Mouse (Mus musculus) ES-E14 (cell line): Measurements from ENCODE around the gene Snrnp70.

ENCODE experiments used
- CHD2 ChIP-seq: IDR thresholded peaks from 2 replicates; pipeline ENCODE4 v1.6.1; 2014; ENCODE audit warnings: mild to moderate bottlenecking, low read depth, low read length, inconsistent platforms
- HCFC1 ChIP-seq: IDR thresholded peaks from 2 replicates; pipeline ENCODE4 v1.6.1; 2012; ENCODE audit warnings: low read length, inconsistent platforms, borderline replicate concordance; ENCODE audit not compliant: insufficient read depth
- ZC3H11A ChIP-seq: IDR thresholded peaks from 2 replicates; pipeline ENCODE4 v1.6.1; 2012; ENCODE audit warnings: low read depth, mild to moderate bottlenecking, inconsistent platforms, low read length, borderline replicate concordance

DNA sequence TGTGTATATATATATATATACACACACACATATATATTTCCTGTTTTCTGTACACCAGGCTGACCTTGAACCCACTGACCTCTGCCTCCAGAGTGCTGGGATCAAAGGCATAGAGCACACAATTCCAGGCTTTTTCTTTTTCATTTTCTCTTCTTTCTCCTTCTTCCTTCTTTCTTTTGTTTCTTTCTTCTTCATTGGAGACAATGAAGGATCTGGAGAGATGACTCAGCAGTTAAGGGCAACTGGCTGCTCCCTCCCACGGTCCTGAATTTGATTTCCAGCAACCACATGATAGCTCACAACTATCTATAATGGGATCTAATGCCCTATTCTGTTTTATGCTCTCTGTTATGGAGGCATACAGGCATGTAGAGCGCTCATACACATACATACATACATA, 1.2 kb upstream of the Snrnp70 start:
- TF ChIP-seq HCFC1 (no peak), CHD2 (no peak), ZC3H11A (no peak)
